12 mouse cellular contexts compared by ENCODE assay signal in genomic region chr10:114737581-114737980, GRCm38 (mm10).
"Had no signal": no experiment of that assay in that cellular context is flagged by ENCODE, and none has a peak within 500 bp of the region (broad histone marks: within the 10 kb centered on the region; RNA-seq: fewer than 3 reads in every experiment).

No protein-coding gene starts in this region.

- ATAC-seq: intestine, embryonic 15.5 days had no signal

- H3K4me2 ChIP-seq: intestine, embryonic 15.5 days; limb, embryonic 13.5 days; midbrain, embryonic 12.5 days; neural tube, embryonic 12.5 days; stomach, embryonic 15.5 days had no signal

- H3K36me3 ChIP-seq: intestine, embryonic 15.5 days; limb, embryonic 13.5 days; midbrain, embryonic 12.5 days; neural tube, embryonic 12.5 days; stomach, embryonic 15.5 days had no signal

- H3K9ac ChIP-seq: intestine, embryonic 15.5 days; limb, embryonic 13.5 days; liver, embryonic 14.5 days; midbrain, embryonic 12.5 days; neural tube, embryonic 12.5 days; stomach, embryonic 15.5 days had no signal

- DNase-seq: kidney, adult 18-20 months; kidney, postnatal 10 days; kidney, postnatal 4 days; lung, adult 18-20 months; thymus, postnatal 36 days had no signal

- H3K9me3 ChIP-seq: intestine, embryonic 15.5 days; limb, embryonic 13.5 days; midbrain, embryonic 12.5 days; neural tube, embryonic 12.5 days; stomach, embryonic 15.5 days had no signal

- H3K27ac ChIP-seq: intestine, embryonic 15.5 days; layer of hippocampus, adult 2 months; limb, embryonic 13.5 days; liver, embryonic 14.5 days; midbrain, embryonic 12.5 days; neural tube, embryonic 12.5 days; stomach, embryonic 15.5 days had no signal

- H3K4me3 ChIP-seq: intestine, embryonic 15.5 days; layer of hippocampus, adult 2 months; limb, embryonic 13.5 days; midbrain, embryonic 12.5 days; neural tube, embryonic 12.5 days; stomach, embryonic 15.5 days had no signal

- H3K4me1 ChIP-seq: intestine, embryonic 15.5 days; midbrain, embryonic 12.5 days; neural tube, embryonic 12.5 days; stomach, embryonic 15.5 days had no signal

- H3K27me3 ChIP-seq: intestine, embryonic 15.5 days; limb, embryonic 13.5 days; midbrain, embryonic 12.5 days; neural tube, embryonic 12.5 days; stomach, embryonic 15.5 days had no signal
